Mouse (Mus musculus) layer of hippocampus, postnatal 36 days (tissue): Measurements from ENCODE around the gene Gm20481. TPM values are rescaled to one million over a fixed set of nuclear protein-coding genes. Genes with fewer than 3 reads are reported as not detected.
"Not testable (repeated sequence)": the region's sequence is repeated elsewhere in the genome, so short reads cannot be mapped to it uniquely, and the experiment has no call there.

Experiments used
- DNase-seq, 2 experiments: peaks; one replicate each; pipeline ENCODE4 v3.0.0; 2022
- total RNA-seq, 2 experiments: library from RNA; stranded (reverse); gene quantifications; 2 replicates each; pipeline ENCODE4 v1.2.3; 2021

Gm20481 gene
- not detected for total RNA-seq

GRCm38 (mm10) chr17:34969822-34970221 is at the start of gene Gm20481:
Gene Gm20481 (plus strand): TSS chr17:34969912.
- not testable (repeated sequence) for DNase-seq

- DNase-seq, result no peak
These were observed 46.8 kb upstream of the Gm20481 start for GRCm38 (mm10) chr17:34922939-34923338.

GRCm38 (mm10) chr17:34924258-34924657 is 45.5 kb upstream of the Gm20481 start:
- DNase-seq, result no peak

- no peak for DNase-seq
These were observed 42.2 kb upstream of the Gm20481 start for GRCm38 (mm10) chr17:34927306-34928019.

GRCm38 (mm10) chr17:34928841-34929240 is 40.9 kb upstream of the Gm20481 start:
- no peak for DNase-seq

- peak; percentile 96 to 98 for DNase-seq
These were observed 38.5 kb upstream of the Gm20481 start, which contains the start of gene Neu1 for GRCm38 (mm10) chr17:34931061-34931734. Gene Neu1 (plus strand): TSS chr17:34931253.

GRCm38 (mm10) chr17:34931735-34932098 is 38.0 kb upstream of the Gm20481 start:
- DNase-seq, result peak; percentile 31 to 36

GRCm38 (mm10) chr17:34932287-34932686 is 37.4 kb upstream of the Gm20481 start:
- DNase-seq, result no peak

GRCm38 (mm10) chr17:34934031-34934430 is 35.7 kb upstream of the Gm20481 start:
- no peak for DNase-seq

- no peak for DNase-seq
These were observed 34.9 kb upstream of the Gm20481 start for GRCm38 (mm10) chr17:34934830-34935229.

- no peak for DNase-seq
These were observed 31.7 kb upstream of the Gm20481 start for GRCm38 (mm10) chr17:34937960-34938505.

GRCm38 (mm10) chr17:34941344-34942041 is 28.2 kb upstream of the Gm20481 start:
- no peak for DNase-seq

- no peak for DNase-seq
These were observed 26.4 kb upstream of the Gm20481 start for GRCm38 (mm10) chr17:34943128-34943815.

- DNase-seq, result no peak
These were observed 25.4 kb upstream of the Gm20481 start for GRCm38 (mm10) chr17:34944362-34944761.

GRCm38 (mm10) chr17:34946486-34947140 is 23.1 kb upstream of the Gm20481 start:
- no peak for DNase-seq

- no peak for DNase-seq
These were observed 22.1 kb upstream of the Gm20481 start for GRCm38 (mm10) chr17:34947606-34948005.

- not testable (repeated sequence) for DNase-seq
These were observed 20.8 kb upstream of the Gm20481 start for GRCm38 (mm10) chr17:34948721-34949552.

GRCm38 (mm10) chr17:34949553-34949969 is 20.2 kb upstream of the Gm20481 start:
- no peak for DNase-seq

GRCm38 (mm10) chr17:34950514-34951455 is 18.9 kb upstream of the Gm20481 start:
- no peak for DNase-seq
